Mouse (Mus musculus): Measurements from ENCODE around the gene Iapp.
"Not testable (repeated sequence)": the region's sequence is repeated elsewhere in the genome, so short reads cannot be mapped to it uniquely, and the experiment has no call there.

The Iapp gene

GRCm38 (mm10) chr6:142298098-142298497 is at the start of gene Iapp:
Iapp (plus strand) TSS chr6:142298423.
- no peak for DNase-seq (ENCODE audit: low read depth)

- not testable (repeated sequence) for DNase-seq (ENCODE audit: low read depth)
Observed at GRCm38 (mm10) chr6:142250738-142251307, 47.4 kb upstream of the Iapp start.

- DNase-seq (ENCODE audit: low read depth) = no peak
Observed at GRCm38 (mm10) chr6:142275721-142276442, 22.3 kb upstream of the Iapp start.

GRCm38 (mm10) chr6:142289413-142290118 is 8.7 kb upstream of the Iapp start:
- no peak for DNase-seq (ENCODE audit: low read depth)

- DNase-seq (ENCODE audit: low read depth) = no peak
Observed at GRCm38 (mm10) chr6:142305076-142305475, 6.9 kb downstream of the Iapp start.

GRCm38 (mm10) chr6:142314285-142314684 is 16.1 kb downstream of the Iapp start:
- no peak for DNase-seq (ENCODE audit: low read depth)

- DNase-seq (ENCODE audit: low read depth) = no peak
Observed at GRCm38 (mm10) chr6:142317106-142317505, 18.9 kb downstream of the Iapp start.

GRCm38 (mm10) chr6:142322881-142323280 is 24.7 kb downstream of the Iapp start, which contains the start of gene Slco1a5:
Slco1a5 (minus strand) TSS chr6:142322981.
- DNase-seq (ENCODE audit: low read depth) = no peak

- DNase-seq (ENCODE audit: low read depth) = no peak
Observed at GRCm38 (mm10) chr6:142326598-142326997, 28.4 kb downstream of the Iapp start.

- DNase-seq (ENCODE audit: low read depth) = no peak
Observed at GRCm38 (mm10) chr6:142329201-142329600, 31.0 kb downstream of the Iapp start.

- DNase-seq (ENCODE audit: low read depth) = no peak
Observed at GRCm38 (mm10) chr6:142338961-142339360, 40.7 kb downstream of the Iapp start.

- no peak for DNase-seq (ENCODE audit: low read depth)
Observed at GRCm38 (mm10) chr6:142339576-142339975, 41.4 kb downstream of the Iapp start.

GRCm38 (mm10) chr6:142343561-142343960 is 45.3 kb downstream of the Iapp start:
- peak; percentile 73 for DNase-seq (ENCODE audit: low read depth)

GRCm38 (mm10) chr6:142345440-142346038 is 47.3 kb downstream of the Iapp start, which contains the start of gene Pyroxd1:
Pyroxd1 (plus strand) TSS chr6:142345654.
- DNase-seq (ENCODE audit: low read depth) = peak; percentile 91

- DNase-seq (ENCODE audit: low read depth) = no peak
Observed at GRCm38 (mm10) chr6:142346181-142347110, 48.2 kb downstream of the Iapp start.

- DNase-seq (ENCODE audit: low read depth) = no peak
Observed at GRCm38 (mm10) chr6:142347431-142348385, 49.5 kb downstream of the Iapp start.

GRCm38 (mm10) chr6:142352099-142352498 is 53.9 kb downstream of the Iapp start:
- not testable (repeated sequence) for DNase-seq (ENCODE audit: low read depth)

Measured in naive thymus-derived CD4-positive, alpha-beta T cell, adult 2 months (primary cell).